Mouse (Mus musculus) E14TG2a.4 (cell line): ENCODE results near the gene Marcksl1.
"Not testable (repeated sequence)": the region's sequence is repeated elsewhere in the genome, so short reads cannot be mapped to it uniquely, and the experiment has no call there.

Experiments
- CTCF ChIP-seq: conservative IDR thresholded peaks from 2 replicates; pipeline ENCODE4 v1.5.1; 2014; ENCODE audit warnings: low read length
- NANOG ChIP-seq: IDR thresholded peaks from 2 replicates; pipeline ENCODE4 v1.6.1; 2014; ENCODE audit warnings: borderline replicate concordance, low read length, mixed read lengths
- POU5F1 ChIP-seq: IDR thresholded peaks from 2 replicates; pipeline ENCODE4 v1.6.1; 2014; ENCODE audit warnings: low read length, borderline replicate concordance

- not testable (repeated sequence) for TF ChIP-seq CTCF, POU5F1, NANOG
Observed at GRCm38 (mm10) chr4:129547631-129548030, 34.2 kb downstream of the Marcksl1 start.
